Mouse (Mus musculus): Measurements from ENCODE around the gene Pde11a. TPM values are rescaled to one million over a fixed set of nuclear protein-coding genes. Genes with fewer than 3 reads are reported as not detected.

Gene Pde11a
- polyA plus RNA-seq, 1 experiment: not detected

DNA sequence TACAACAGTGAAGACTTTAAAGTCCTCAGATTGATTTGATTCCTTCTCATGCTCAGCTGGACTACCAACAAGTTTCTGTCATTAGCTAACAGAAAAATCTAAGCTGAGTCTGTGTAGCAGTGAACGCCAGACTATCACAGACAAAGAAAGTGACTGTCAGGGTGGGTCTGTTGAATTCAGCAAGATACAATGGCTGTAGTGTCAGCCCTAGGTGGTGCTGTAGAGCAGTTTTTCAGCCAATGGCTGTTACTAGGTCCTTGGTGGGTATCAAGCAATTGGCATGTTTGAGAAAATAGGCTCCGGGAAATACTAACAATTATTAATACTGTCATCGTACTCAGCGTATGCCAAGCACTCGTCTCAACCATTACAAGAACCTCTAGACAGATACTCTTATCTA lies 274.5 kb downstream of the Pde11a start:
- H3K27ac ChIP-seq (ENCODE audit: insufficient read depth, low read depth, low read length): no peak overlapping the region
- no peaks in the 10 kb centered on the region for H3K4me1 ChIP-seq (ENCODE audit: control insufficient read depth, insufficient read depth, low read length)

GRCm38 (mm10) chr2:76060207-76060606 lies 278.4 kb downstream of the Pde11a start:
- no peak overlapping the region for H3K4me3 ChIP-seq (ENCODE audit: insufficient read depth, low read depth, low read length)
- no peak for TF ChIP-seq CTCF (IDR thresholded peaks at IDR 0.05; ENCODE audit: insufficient read depth, low read depth, low read length)
- no peak for TF ChIP-seq POLR2A (IDR thresholded peaks at IDR 0.05; ENCODE audit: insufficient read depth, low read depth, low read length)
- H3K27ac ChIP-seq (ENCODE audit: insufficient read depth, low read depth, low read length): no peak overlapping the region
- WGBS: 86% methylated on average over 3 of the region's 3 CpGs
- H3K4me1 ChIP-seq (ENCODE audit: control insufficient read depth, insufficient read depth, low read length): no peaks in the 10 kb centered on the region

More for the DNA sequence above, 274.5 kb downstream of the Pde11a start:
- H3K4me3 ChIP-seq (ENCODE audit: insufficient read depth, low read depth, low read length): no peak overlapping the region
- TF ChIP-seq POLR2A (IDR thresholded peaks at IDR 0.05; ENCODE audit: insufficient read depth, low read depth, low read length) (no peak), CTCF (IDR thresholded peaks at IDR 0.05; ENCODE audit: insufficient read depth, low read depth, low read length) (no peak)
- 72% methylated on average over 5 of the region's 5 CpGs for WGBS

GRCm38 (mm10) chr2:76059595-76059994 lies 279.0 kb downstream of the Pde11a start:
- TF ChIP-seq POLR2A (IDR thresholded peaks at IDR 0.05; ENCODE audit: insufficient read depth, low read depth, low read length): no peak
- no peak for TF ChIP-seq CTCF (IDR thresholded peaks at IDR 0.05; ENCODE audit: insufficient read depth, low read depth, low read length)
- Histone ChIP-seq H3K4me1 (ENCODE audit: control insufficient read depth, insufficient read depth, low read length) (no peaks in the 10 kb centered on the region), H3K4me3 (ENCODE audit: insufficient read depth, low read depth, low read length) (no peak overlapping the region), H3K27ac (ENCODE audit: insufficient read depth, low read depth, low read length) (no peak overlapping the region)
- WGBS: 67% methylated on average over 10 of the region's 10 CpGs

DNA sequence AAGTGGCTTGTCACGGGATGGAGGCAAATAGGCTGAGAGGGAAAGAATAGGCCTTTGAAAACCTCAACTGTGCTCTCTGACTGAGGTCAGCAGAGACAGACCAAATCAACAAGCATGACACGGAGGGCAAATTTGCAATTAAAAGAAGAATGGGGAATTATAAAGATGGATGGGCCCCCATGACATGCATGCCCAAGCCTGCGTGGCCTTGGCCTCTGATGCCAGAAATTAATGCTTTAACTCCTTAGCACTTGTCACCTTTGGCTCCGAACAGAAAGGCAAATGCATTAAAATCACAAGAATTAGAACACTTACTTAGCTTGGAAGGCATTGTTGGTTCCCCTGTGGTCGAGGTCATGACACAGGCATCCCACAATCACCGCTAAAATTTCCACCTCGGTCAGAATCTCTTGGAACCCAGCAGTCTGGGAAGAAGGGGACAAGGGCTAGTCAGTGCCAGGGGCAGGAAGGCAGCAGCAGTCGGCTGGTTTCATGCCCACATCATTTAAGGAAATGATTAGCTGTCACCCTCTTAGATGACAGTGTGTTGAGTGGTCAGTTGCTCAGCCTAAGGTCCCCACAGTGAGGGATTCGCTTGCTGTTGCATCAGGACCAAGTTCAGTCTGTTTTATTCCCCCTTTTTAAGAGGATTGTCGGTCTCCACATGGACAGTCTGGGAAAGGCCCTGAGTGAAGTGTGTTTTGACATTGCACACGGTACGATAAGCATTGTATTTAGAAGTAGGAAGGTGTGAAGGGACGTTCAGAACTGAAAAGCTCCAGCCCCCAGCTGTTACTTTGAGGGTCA lies 279.7 kb downstream of the Pde11a start:
- H3K4me1 ChIP-seq (ENCODE audit: control insufficient read depth, insufficient read depth, low read length): no peaks in the 10 kb centered on the region
- no peak overlapping the region for H3K4me3 ChIP-seq (ENCODE audit: insufficient read depth, low read depth, low read length)
- H3K27ac ChIP-seq (ENCODE audit: insufficient read depth, low read depth, low read length): no peak overlapping the region
- no peak for TF ChIP-seq CTCF (IDR thresholded peaks at IDR 0.05; ENCODE audit: insufficient read depth, low read depth, low read length)
- TF ChIP-seq POLR2A (IDR thresholded peaks at IDR 0.05; ENCODE audit: insufficient read depth, low read depth, low read length): no peak
- WGBS: 66% methylated on average over 13 of the region's 13 CpGs

GRCm38 (mm10) chr2:76057555-76057954 lies 281.0 kb downstream of the Pde11a start:
- no peak overlapping the region for H3K27ac ChIP-seq (ENCODE audit: insufficient read depth, low read depth, low read length)
- WGBS: 95% methylated on average over 7 of the region's 7 CpGs
- no peaks in the 10 kb centered on the region for H3K4me1 ChIP-seq (ENCODE audit: control insufficient read depth, insufficient read depth, low read length)
- H3K4me3 ChIP-seq (ENCODE audit: insufficient read depth, low read depth, low read length): no peak overlapping the region
- no peak for TF ChIP-seq CTCF (IDR thresholded peaks at IDR 0.05; ENCODE audit: insufficient read depth, low read depth, low read length)
- no peak for TF ChIP-seq POLR2A (IDR thresholded peaks at IDR 0.05; ENCODE audit: insufficient read depth, low read depth, low read length)

DNA sequence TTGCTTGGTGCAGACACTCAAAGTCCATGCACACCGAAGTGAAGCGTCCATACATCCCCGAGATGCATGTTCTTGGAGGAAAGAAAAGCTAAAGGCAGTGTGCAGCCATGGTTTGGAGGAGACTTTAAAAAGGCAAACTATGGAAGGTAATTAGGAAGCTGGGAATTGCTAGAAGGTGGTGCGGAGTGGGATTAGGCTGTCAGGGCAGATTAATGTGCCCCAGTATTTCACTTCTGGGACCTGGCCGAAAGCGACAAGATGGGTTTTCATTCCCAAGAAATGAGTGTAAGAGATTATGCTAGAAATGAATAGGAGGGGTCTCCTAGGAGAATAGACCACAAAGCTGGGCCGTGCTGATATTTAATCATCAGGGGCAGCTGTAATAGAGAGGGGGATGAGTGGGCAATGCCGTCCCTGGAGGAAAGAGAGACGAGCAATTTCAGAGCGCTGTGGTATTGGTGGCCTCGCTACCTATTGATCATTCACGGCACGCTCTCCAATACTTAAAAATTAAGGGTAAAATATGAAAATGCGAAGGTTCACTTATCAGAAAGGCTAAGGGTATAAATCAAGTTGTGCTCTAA lies 284.7 kb downstream of the Pde11a start:
- Histone ChIP-seq H3K27ac (ENCODE audit: insufficient read depth, low read depth, low read length) (no peak overlapping the region), H3K4me1 (ENCODE audit: control insufficient read depth, insufficient read depth, low read length) (no peaks in the 10 kb centered on the region), H3K4me3 (ENCODE audit: insufficient read depth, low read depth, low read length) (no peak overlapping the region)
- TF ChIP-seq CTCF (IDR thresholded peaks at IDR 0.05; ENCODE audit: insufficient read depth, low read depth, low read length): no peak
- TF ChIP-seq POLR2A (IDR thresholded peaks at IDR 0.05; ENCODE audit: insufficient read depth, low read depth, low read length): no peak
- WGBS: 93% methylated on average over 14 of the region's 14 CpGs

- H3K4me3 ChIP-seq (ENCODE audit: insufficient read depth, low read depth, low read length): no peak overlapping the region
- 88% methylated on average over 1 of the region's 1 CpGs for WGBS
- no peaks in the 10 kb centered on the region for H3K4me1 ChIP-seq (ENCODE audit: control insufficient read depth, insufficient read depth, low read length)
- no peak overlapping the region for H3K27ac ChIP-seq (ENCODE audit: insufficient read depth, low read depth, low read length)
- TF ChIP-seq CTCF (IDR thresholded peaks at IDR 0.05; ENCODE audit: insufficient read depth, low read depth, low read length) (no peak), POLR2A (IDR thresholded peaks at IDR 0.05; ENCODE audit: insufficient read depth, low read depth, low read length) (no peak)
Observed at GRCm38 (mm10) chr2:76052897-76053505, 285.6 kb downstream of the Pde11a start.

- TF ChIP-seq POLR2A (IDR thresholded peaks at IDR 0.05; ENCODE audit: insufficient read depth, low read depth, low read length) (no peak), CTCF (IDR thresholded peaks at IDR 0.05; ENCODE audit: insufficient read depth, low read depth, low read length) (no peak)
- Histone ChIP-seq H3K27ac (ENCODE audit: insufficient read depth, low read depth, low read length) (no peak overlapping the region), H3K4me1 (ENCODE audit: control insufficient read depth, insufficient read depth, low read length) (no peaks in the 10 kb centered on the region), H3K4me3 (ENCODE audit: insufficient read depth, low read depth, low read length) (no peak overlapping the region)
- WGBS: 79% methylated on average over 11 of the region's 11 CpGs
Observed at GRCm38 (mm10) chr2:76051385-76051784, 287.2 kb downstream of the Pde11a start.

- TF ChIP-seq CTCF (IDR thresholded peaks at IDR 0.05; ENCODE audit: insufficient read depth, low read depth, low read length) (no peak), POLR2A (IDR thresholded peaks at IDR 0.05; ENCODE audit: insufficient read depth, low read depth, low read length) (no peak)
- 73% methylated on average over 4 of the region's 4 CpGs for WGBS
- Histone ChIP-seq H3K27ac (ENCODE audit: insufficient read depth, low read depth, low read length) (no peak overlapping the region), H3K4me1 (ENCODE audit: control insufficient read depth, insufficient read depth, low read length) (no peaks in the 10 kb centered on the region), H3K4me3 (ENCODE audit: insufficient read depth, low read depth, low read length) (no peak overlapping the region)
Observed at GRCm38 (mm10) chr2:76050911-76051310, 287.7 kb downstream of the Pde11a start.

Data from olfactory bulb, adult 2 months (tissue).